Mouse (Mus musculus): ENCODE measurements around the gene Clca1. TPM values are rescaled to one million over a fixed set of nuclear protein-coding genes. Genes with fewer than 3 reads are reported as not detected.

The Clca1 gene
- polyA plus RNA-seq, 1 experiment = 0.14 TPM

DNA sequence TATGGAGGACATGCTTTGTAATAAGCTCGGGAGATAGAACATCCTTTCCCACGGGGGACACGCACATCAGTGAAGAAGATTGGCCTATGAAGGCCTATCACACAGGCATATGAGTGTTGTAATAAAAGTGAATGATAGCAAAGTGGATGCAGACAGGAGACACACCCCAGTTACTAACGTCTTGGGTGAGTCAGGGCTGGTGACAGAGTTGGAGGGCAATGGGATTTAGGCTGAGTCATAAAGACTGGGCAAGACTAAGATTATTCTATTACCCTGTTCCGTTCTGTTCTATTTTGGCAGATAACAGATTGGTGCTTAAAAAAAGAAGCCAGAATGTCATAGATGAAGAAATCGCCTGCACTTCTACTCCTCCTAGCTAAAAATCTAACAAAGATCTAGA lies 52.0 kb downstream of the Clca1 start:
- no peak overlapping the region for H3K4me3 ChIP-seq (ENCODE audit: control insufficient read depth, low read depth, low read length)

DNA sequence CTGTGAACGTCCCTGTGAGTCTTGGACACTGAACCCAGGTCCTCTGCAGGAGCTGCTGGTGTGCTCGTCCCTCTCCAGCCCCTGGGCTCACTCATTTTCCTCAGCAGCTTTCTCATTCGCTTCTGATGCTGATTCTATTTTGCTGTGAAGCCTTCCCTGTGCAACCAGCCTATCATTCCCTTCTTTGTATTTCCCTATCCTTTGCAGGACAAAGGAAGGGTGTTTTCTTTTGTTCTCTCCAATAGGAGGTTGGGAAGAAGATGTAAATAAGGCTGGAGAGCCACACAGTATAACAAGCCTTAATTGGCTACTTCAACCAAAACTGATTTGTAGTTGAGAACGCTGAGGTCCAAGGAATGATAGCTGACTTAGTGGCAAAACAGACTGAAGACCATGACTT lies 54.9 kb downstream of the Clca1 start:
- no peak overlapping the region for H3K27ac ChIP-seq (ENCODE audit: control insufficient read depth, insufficient read depth, low read depth, low read length)
- TF ChIP-seq CTCF (IDR thresholded peaks at IDR 0.05; ENCODE audit: control insufficient read depth, insufficient read depth, insufficient replicate concordance, low read depth, low read length) (no peak), POLR2A (IDR thresholded peaks at IDR 0.05; ENCODE audit: control insufficient read depth, low read depth, low read length) (no peak)

More for the DNA sequence above, 52.0 kb downstream of the Clca1 start:
- Histone ChIP-seq H3K27ac (ENCODE audit: control insufficient read depth, insufficient read depth, low read depth, low read length) (no peak overlapping the region), H3K27me3 (ENCODE audit: control insufficient read depth, insufficient read depth, low read length) (no peaks in the 10 kb centered on the region), H3K36me3 (ENCODE audit: control insufficient read depth, insufficient read depth, low read length) (no peaks in the 10 kb centered on the region), H3K4me1 (ENCODE audit: control insufficient read depth, insufficient read depth, low read length) (no peaks in the 10 kb centered on the region)
- no peak for TF ChIP-seq CTCF (IDR thresholded peaks at IDR 0.05; ENCODE audit: control insufficient read depth, insufficient read depth, insufficient replicate concordance, low read depth, low read length)

DNA sequence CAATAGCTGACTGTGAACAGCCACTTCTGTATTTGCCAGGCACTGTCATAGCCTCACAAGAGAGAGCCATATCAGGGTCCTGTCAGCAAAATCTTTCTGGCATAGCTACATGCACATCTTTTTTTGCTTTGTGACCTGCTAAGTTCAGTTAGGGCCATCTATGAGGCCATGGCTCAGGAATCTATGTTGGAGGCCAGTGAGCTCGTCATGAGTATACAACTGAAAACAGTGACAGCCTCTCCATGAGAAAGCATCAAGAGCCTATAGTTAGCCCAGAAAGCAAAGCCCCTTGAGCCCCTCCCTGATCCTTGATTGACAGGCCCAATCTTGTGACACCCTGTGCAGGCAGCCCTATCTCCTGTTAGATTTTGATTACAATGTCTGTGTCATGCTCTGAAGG lies 56.5 kb downstream of the Clca1 start:
- no peaks in the 10 kb centered on the region for H3K27me3 ChIP-seq (ENCODE audit: control insufficient read depth, insufficient read depth, low read length)
- H3K36me3 ChIP-seq (ENCODE audit: control insufficient read depth, insufficient read depth, low read length) = no peaks in the 10 kb centered on the region
- H3K4me3 ChIP-seq (ENCODE audit: control insufficient read depth, low read depth, low read length) = no peak overlapping the region
- TF ChIP-seq POLR2A (IDR thresholded peaks at IDR 0.05; ENCODE audit: control insufficient read depth, low read depth, low read length) (no peak), CTCF (IDR thresholded peaks at IDR 0.05; ENCODE audit: control insufficient read depth, insufficient read depth, insufficient replicate concordance, low read depth, low read length) (no peak)
- H3K4me1 ChIP-seq (ENCODE audit: control insufficient read depth, insufficient read depth, low read length) = no peaks in the 10 kb centered on the region
- H3K27ac ChIP-seq (ENCODE audit: control insufficient read depth, insufficient read depth, low read depth, low read length) = no peak overlapping the region

More for the DNA sequence above, 54.9 kb downstream of the Clca1 start:
- Histone ChIP-seq H3K4me1 (ENCODE audit: control insufficient read depth, insufficient read depth, low read length) (no peaks in the 10 kb centered on the region), H3K36me3 (ENCODE audit: control insufficient read depth, insufficient read depth, low read length) (no peaks in the 10 kb centered on the region), H3K27me3 (ENCODE audit: control insufficient read depth, insufficient read depth, low read length) (no peaks in the 10 kb centered on the region), H3K4me3 (ENCODE audit: control insufficient read depth, low read depth, low read length) (no peak overlapping the region)

GRCm38 (mm10) chr3:144974945-144975344 lies 57.6 kb downstream of the Clca1 start, which contains the start of gene Clca4a:
Gene Clca4a, minus strand, starts transcription at chr3:144975045.
- TF ChIP-seq CTCF (IDR thresholded peaks at IDR 0.05; ENCODE audit: control insufficient read depth, insufficient read depth, insufficient replicate concordance, low read depth, low read length) (no peak), POLR2A (IDR thresholded peaks at IDR 0.05; ENCODE audit: control insufficient read depth, low read depth, low read length) (no peak)

DNA sequence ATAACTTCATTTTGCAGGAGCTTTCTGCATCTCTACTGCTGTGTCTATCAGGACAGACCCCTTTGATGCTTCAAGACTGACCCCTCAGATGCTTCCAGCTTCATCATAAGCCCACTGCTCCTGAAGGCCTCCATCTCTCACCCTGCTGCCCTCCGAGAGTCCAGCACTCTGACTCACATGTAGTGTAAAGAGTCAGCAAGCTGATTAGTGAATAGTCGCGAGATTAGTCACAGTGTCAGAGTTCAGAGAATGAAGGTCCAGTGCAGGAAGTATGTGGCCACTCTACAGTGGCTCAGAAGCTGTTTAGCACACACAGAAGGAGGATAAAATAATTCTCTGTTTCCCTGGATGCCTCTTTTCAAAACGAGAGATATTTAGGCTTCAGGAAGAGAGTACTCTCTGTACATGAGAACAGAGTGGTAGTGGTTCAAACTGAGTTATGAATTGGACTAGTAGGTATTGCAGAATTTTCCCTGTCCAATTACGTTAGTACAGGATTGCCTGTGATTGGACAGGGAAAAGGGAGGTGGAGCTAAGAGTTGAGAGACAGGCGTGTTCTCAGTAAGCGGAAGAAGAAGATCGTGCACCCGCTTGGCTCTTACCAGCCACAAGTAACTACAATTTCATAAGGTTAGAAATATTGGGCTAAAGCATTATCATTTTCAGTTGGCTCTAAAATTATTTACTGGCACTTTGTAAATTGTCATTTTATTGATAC lies 60.9 kb downstream of the Clca1 start:
- H3K36me3 ChIP-seq (ENCODE audit: control insufficient read depth, insufficient read depth, low read length) = no peaks in the 10 kb centered on the region
- H3K4me3 ChIP-seq (ENCODE audit: control insufficient read depth, low read depth, low read length) = no peak overlapping the region
- H3K27ac ChIP-seq (ENCODE audit: control insufficient read depth, insufficient read depth, low read depth, low read length) = no peak overlapping the region
- no peaks in the 10 kb centered on the region for H3K27me3 ChIP-seq (ENCODE audit: control insufficient read depth, insufficient read depth, low read length)
- H3K4me1 ChIP-seq (ENCODE audit: control insufficient read depth, insufficient read depth, low read length) = no peaks in the 10 kb centered on the region
- TF ChIP-seq POLR2A (IDR thresholded peaks at IDR 0.05; ENCODE audit: control insufficient read depth, low read depth, low read length) (no peak), CTCF (IDR thresholded peaks at IDR 0.05; ENCODE audit: control insufficient read depth, insufficient read depth, insufficient replicate concordance, low read depth, low read length) (no peak)

More at GRCm38 (mm10) chr3:144974945-144975344, 57.6 kb downstream of the Clca1 start, which contains the start of gene Clca4a:
- Histone ChIP-seq H3K4me1 (ENCODE audit: control insufficient read depth, insufficient read depth, low read length) (no peaks in the 10 kb centered on the region), H3K36me3 (ENCODE audit: control insufficient read depth, insufficient read depth, low read length) (no peaks in the 10 kb centered on the region), H3K4me3 (ENCODE audit: control insufficient read depth, low read depth, low read length) (no peak within 1 kb of the TSS), H3K27ac (ENCODE audit: control insufficient read depth, insufficient read depth, low read depth, low read length) (no peak within 1 kb of the TSS), H3K27me3 (ENCODE audit: control insufficient read depth, insufficient read depth, low read length) (no peaks in the 10 kb centered on the region)

DNA sequence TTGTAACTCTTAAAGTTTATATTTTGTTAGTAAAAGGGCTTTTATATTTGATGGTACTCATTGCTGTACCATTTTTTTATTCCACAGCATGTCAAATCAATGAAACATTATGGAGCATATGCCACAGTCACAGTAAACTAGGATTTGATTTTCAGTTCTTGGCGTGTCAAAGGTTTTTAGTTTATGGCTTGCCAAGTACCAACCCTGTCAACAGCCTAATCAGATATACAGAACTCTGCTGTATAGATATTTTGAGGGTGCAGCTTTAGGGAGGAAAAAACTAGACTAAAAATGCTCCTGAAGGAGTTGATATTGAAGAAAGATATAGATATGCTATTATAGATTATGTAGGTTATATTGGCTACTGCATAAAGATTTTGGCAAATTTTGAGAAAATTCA lies 62.8 kb downstream of the Clca1 start:
- Histone ChIP-seq H3K27ac (ENCODE audit: control insufficient read depth, insufficient read depth, low read depth, low read length) (no peak overlapping the region), H3K27me3 (ENCODE audit: control insufficient read depth, insufficient read depth, low read length) (no peaks in the 10 kb centered on the region), H3K4me1 (ENCODE audit: control insufficient read depth, insufficient read depth, low read length) (no peaks in the 10 kb centered on the region), H3K4me3 (ENCODE audit: control insufficient read depth, low read depth, low read length) (no peak overlapping the region), H3K36me3 (ENCODE audit: control insufficient read depth, insufficient read depth, low read length) (no peaks in the 10 kb centered on the region)
- TF ChIP-seq POLR2A (IDR thresholded peaks at IDR 0.05; ENCODE audit: control insufficient read depth, low read depth, low read length) = no peak
- no peak for TF ChIP-seq CTCF (IDR thresholded peaks at IDR 0.05; ENCODE audit: control insufficient read depth, insufficient read depth, insufficient replicate concordance, low read depth, low read length)

DNA sequence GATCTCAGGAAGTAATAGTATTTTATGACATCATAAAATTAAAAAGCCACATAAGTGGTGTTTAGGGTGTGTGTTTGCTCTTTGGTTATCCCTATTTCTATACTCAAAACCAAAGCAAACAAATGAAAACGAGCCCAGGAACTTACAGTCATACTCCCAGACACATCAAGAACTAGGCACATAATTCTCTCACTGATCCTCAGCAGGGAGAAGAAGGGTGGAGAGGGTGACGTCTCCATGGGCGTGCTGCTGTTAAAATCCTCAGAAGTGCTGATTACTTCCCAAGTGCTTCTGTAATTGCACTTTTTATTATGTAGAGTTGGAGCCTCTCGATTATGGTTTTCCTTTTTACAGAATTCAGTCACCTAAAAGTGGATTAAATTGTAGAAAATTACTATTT lies 66.5 kb downstream of the Clca1 start:
- Histone ChIP-seq H3K27ac (ENCODE audit: control insufficient read depth, insufficient read depth, low read depth, low read length) (no peak overlapping the region), H3K4me3 (ENCODE audit: control insufficient read depth, low read depth, low read length) (no peak overlapping the region), H3K27me3 (ENCODE audit: control insufficient read depth, insufficient read depth, low read length) (no peaks in the 10 kb centered on the region), H3K36me3 (ENCODE audit: control insufficient read depth, insufficient read depth, low read length) (no peaks in the 10 kb centered on the region), H3K4me1 (ENCODE audit: control insufficient read depth, insufficient read depth, low read length) (no peaks in the 10 kb centered on the region)
- TF ChIP-seq POLR2A (IDR thresholded peaks at IDR 0.05; ENCODE audit: control insufficient read depth, low read depth, low read length) = no peak
- no peak for TF ChIP-seq CTCF (IDR thresholded peaks at IDR 0.05; ENCODE audit: control insufficient read depth, insufficient read depth, insufficient replicate concordance, low read depth, low read length)

Other genes with a start within 250 kb of the Clca1 start
- gene Clca3a2, start 213.3 kb downstream of the Clca1 start, polyA plus RNA-seq (2012; rRNA removed) = 0.12 and 2.5 TPM in 2 replicates
- gene Clca3b, start 183.4 kb downstream of the Clca1 start, polyA plus RNA-seq (2012; rRNA removed) = 0.02 and 0.10 TPM in 2 replicates
- gene Clca4b, start 100.2 kb downstream of the Clca1 start, polyA plus RNA-seq (2012; rRNA removed) = not detected in 2 replicates
- not detected in 2 replicates for gene Clca4a, start 57.7 kb downstream of the Clca1 start, polyA plus RNA-seq (2012; rRNA removed)
- gene Clca2, start 66.7 kb upstream of the Clca1 start, polyA plus RNA-seq (2012; rRNA removed) = 0.07 and 0.10 TPM in 2 replicates
- 10.0 and 11.2 TPM in 2 replicates for gene Odf2l, start 85.8 kb upstream of the Clca1 start, polyA plus RNA-seq (2012; rRNA removed)